Mouse (Mus musculus) CH12.LX (cell line): ENCODE measurements around the gene Nkiras1. TPM values are rescaled to one million over a fixed set of nuclear protein-coding genes. Genes with fewer than 3 reads are reported as not detected.
"Not testable (repeated sequence)": the region's sequence is repeated elsewhere in the genome, so short reads cannot be mapped to it uniquely, and the experiment has no call there.

Source experiments
- DNase-seq: peaks from one replicate; pipeline ENCODE4 v3.0.0-alpha.2; 2013; ENCODE audit errors: extremely low read depth
- H3K27ac ChIP-seq: 2 replicates; pipeline ENCODE4 v1.5.1; 2012; ENCODE audit warnings: low read depth, mild to moderate bottlenecking, control low read depth, moderate library complexity; ENCODE audit not compliant: insufficient read depth
- H3K27me3 ChIP-seq: replicated peaks from 2 replicates; pipeline ENCODE3; 2012; ENCODE audit warnings: inconsistent platforms
- H3K36me3 ChIP-seq, 2 experiments: replicated peaks in 1 of 2; 2 replicates each; pipeline versions ENCODE3 to v1.6.1; 2012; ENCODE audit warnings: inconsistent platforms in 1 of 2, low read length in 1 of 2, mild to moderate bottlenecking in 1 of 2, mixed read lengths in 1 of 2, moderate library complexity in 1 of 2; ENCODE audit not compliant: control insufficient read depth in 1 of 2, insufficient read depth in 1 of 2
- H3K4me1 ChIP-seq, 2 experiments: 2 replicates each; pipeline ENCODE4 v1.6.1; 2012; ENCODE audit warnings: inconsistent platforms in 1 of 2, moderate library complexity in 1 of 2; ENCODE audit not compliant: insufficient read depth in 2 of 2, control insufficient read depth in 1 of 2
- H3K4me2 ChIP-seq: 2 replicates; pipeline ENCODE4 v1.6.1; 2012; ENCODE audit warnings: low read depth, mild to moderate bottlenecking, control low read depth; ENCODE audit not compliant: poor library complexity, insufficient read depth, severe bottlenecking
- H3K4me3 ChIP-seq, 3 experiments: fragments of 150-350 bp in 1 of 3; sonication (generic) in 1 of 3; replicated peaks in 1 of 3; 2 replicates each; pipeline versions ENCODE3 to v1.5.1; 2011 to 2012; ENCODE audit warnings: low read depth in 2 of 3, low read length in 2 of 3, mild to moderate bottlenecking in 2 of 3, moderate library complexity in 2 of 3, control low read depth in 1 of 3, improper control_type of control experiment in 1 of 3, inconsistent platforms in 1 of 3, mixed read lengths in 1 of 3; ENCODE audit not compliant: poor library complexity in 1 of 3
- H3K79me2 ChIP-seq: replicated peaks from 2 replicates; pipeline ENCODE4 v1.6.1; 2012; ENCODE audit warnings: mild to moderate bottlenecking, moderate library complexity; ENCODE audit not compliant: control insufficient read depth, poor library complexity, insufficient read depth, severe bottlenecking; ENCODE audit errors: extremely low read depth
- H3K9ac ChIP-seq: 2 replicates; pipeline ENCODE4 v1.6.1; 2012; ENCODE audit warnings: low read depth, mild to moderate bottlenecking, control low read depth, moderate library complexity; ENCODE audit not compliant: insufficient read depth
- H3K9me3 ChIP-seq: replicated peaks from 2 replicates; pipeline ENCODE3; 2012; ENCODE audit warnings: low read length, inconsistent platforms, mixed read lengths
- CHD2 ChIP-seq: IDR thresholded peaks from 2 replicates; pipeline ENCODE4 v1.6.1; 2011; ENCODE audit warnings: low read length, improper control_type of control experiment
- CTCF ChIP-seq, 2 experiments: IDR thresholded peaks in 1 of 2; conservative IDR thresholded peaks in 1 of 2; 2 replicates each; pipeline ENCODE4 v1.5.1; 2011 to 2012; ENCODE audit warnings: low read depth in 2 of 2, low read length in 2 of 2, improper control_type of control experiment in 1 of 2, inconsistent platforms in 1 of 2, mild to moderate bottlenecking in 1 of 2, moderate library complexity in 1 of 2
- ELF1 ChIP-seq: IDR thresholded peaks from 2 replicates; pipeline ENCODE4 v1.6.1; 2014; ENCODE audit warnings: low read depth, mild to moderate bottlenecking, inconsistent platforms, low read length, improper control_type of control experiment
- GABPA ChIP-seq: IDR thresholded peaks from 2 replicates; pipeline ENCODE4 v1.6.1; 2012; ENCODE audit warnings: low read depth, low read length, improper control_type of control experiment, inconsistent platforms; ENCODE audit not compliant: insufficient replicate concordance
- IRF4 ChIP-seq: IDR thresholded peaks from 2 replicates; pipeline ENCODE4 v1.6.1; 2014; ENCODE audit warnings: low read depth, mild to moderate bottlenecking, inconsistent platforms, low read length, improper control_type of control experiment
- JUN ChIP-seq: IDR thresholded peaks from 2 replicates; pipeline ENCODE4 v1.6.1; 2011; ENCODE audit warnings: low read depth, mild to moderate bottlenecking, low read length, improper control_type of control experiment, moderate library complexity; ENCODE audit not compliant: insufficient read depth
- JUND ChIP-seq: conservative IDR thresholded peaks from 2 replicates; pipeline ENCODE4 v1.6.1; 2011; ENCODE audit warnings: low read depth, low read length, improper control_type of control experiment
- MEF2A ChIP-seq: IDR thresholded peaks from 2 replicates; pipeline ENCODE4 v1.6.1; 2014; ENCODE audit warnings: low read depth, mild to moderate bottlenecking, inconsistent platforms, low read length, improper control_type of control experiment, borderline replicate concordance
- NELFE ChIP-seq: IDR thresholded peaks from 2 replicates; pipeline ENCODE4 v1.6.1; 2011; ENCODE audit warnings: low read depth, low read length, improper control_type of control experiment
- PAX5 ChIP-seq: IDR thresholded peaks from 2 replicates; pipeline ENCODE4 v1.6.1; 2012; ENCODE audit warnings: low read length, inconsistent platforms, mixed read lengths
- POLR2AphosphoS2 ChIP-seq: IDR thresholded peaks from 2 replicates; pipeline ENCODE4 v1.6.1; 2011; ENCODE audit warnings: low read depth, low read length, improper control_type of control experiment
- SIN3A ChIP-seq: IDR thresholded peaks from 2 replicates; pipeline ENCODE4 v1.6.1; 2012; ENCODE audit warnings: low read length, improper control_type of control experiment, inconsistent platforms
- ZMIZ1 ChIP-seq: IDR thresholded peaks from 2 replicates; pipeline ENCODE4 v1.6.1; 2012; ENCODE audit warnings: low read depth, mild to moderate bottlenecking, inconsistent platforms, low read length, improper control_type of control experiment
- dilution Hi-C: fragments of 300-500 bp; cut with MboI; formaldehyde crosslinking; loops from 2 replicates; pipeline ENCODE4 v1.14.3; 2020; ENCODE audit warnings: low sequenced_read_pairs; ENCODE audit not compliant: extremely low pct_unique_long_range_greater_than_20kb, extremely low pct_ligation_motif_present
- in situ Hi-C: fragments of 300-500 bp; cut with MboI; formaldehyde crosslinking; loops from 3 replicates; pipeline ENCODE4 v1.14.3; 2019; ENCODE audit warnings: low sequenced_read_pairs, low pct_ligation_motif_present, low pct_unique_long_range_greater_than_20kb, mixed read lengths
- polyA plus RNA-seq: library from polyadenylated mRNA; unstranded; fragments of >175 nt; gene quantifications from 2 replicates; pipeline ENCODE4 v1.2.1, GENCODE M21; 2012; ENCODE audit warnings: low read depth; ENCODE audit not compliant: insufficient read length
- total RNA-seq, 2 experiments: library from RNA; depleted of rRNA; stranded (reverse); fragments of 300-350 nt in 1 of 2; fragments of >200 nt in 1 of 2; gene quantifications; 2 replicates each; pipeline ENCODE4 v1.2.3; 2012 to 2014

The Nkiras1 gene
- total and polyA plus RNA-seq, 3 experiments = 5.5 to 9.8 (median 9.2) TPM

DNA sequence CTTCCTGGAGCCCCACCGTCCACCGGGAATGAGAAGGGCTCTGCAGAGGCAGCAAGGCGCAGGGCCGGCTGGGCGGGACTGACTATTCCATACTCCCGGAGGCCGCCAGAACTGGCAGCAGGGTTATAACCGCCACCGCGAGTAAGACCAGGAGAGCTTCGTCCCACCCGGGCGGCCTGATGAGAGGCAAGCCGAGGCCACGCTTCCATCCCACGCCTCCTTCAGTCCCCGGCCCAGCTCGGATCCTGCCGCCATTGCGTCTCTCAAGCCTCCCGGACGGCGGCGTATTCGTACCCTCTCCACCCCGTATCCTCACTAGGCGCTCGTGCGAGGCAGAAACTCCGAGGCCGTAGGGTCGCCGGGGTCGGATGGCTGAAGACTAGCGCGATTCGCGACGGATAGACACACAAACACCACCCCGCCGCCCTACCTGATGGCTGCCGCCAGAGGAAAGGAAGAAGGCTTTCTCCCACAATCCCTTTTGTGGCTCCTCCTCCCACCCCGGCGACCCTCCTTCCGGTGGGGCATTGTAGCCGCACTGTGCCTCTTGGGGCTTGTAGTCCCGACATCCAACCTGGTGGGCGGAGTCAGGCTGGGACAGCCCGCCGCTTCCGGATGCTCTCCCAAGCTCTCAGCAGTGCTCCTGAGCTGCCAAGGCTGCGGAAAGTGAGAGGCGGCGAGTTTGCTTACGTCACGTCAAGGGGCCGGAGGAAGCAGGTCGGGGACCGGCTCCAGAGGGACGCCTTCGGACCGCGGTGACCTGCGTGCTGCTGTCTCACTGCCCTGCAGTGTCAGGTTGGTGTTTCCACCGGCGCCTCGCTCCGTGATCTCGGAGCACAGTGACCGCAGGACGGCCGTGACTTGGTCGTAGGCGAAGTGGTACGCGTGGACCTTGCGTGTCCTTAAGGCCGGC lies at the start of gene Nkiras1, which contains the start of gene Rpl15 (continued):
- peak; percentile 55 for TF ChIP-seq SIN3A
- TF ChIP-seq, all 38 proteins: peak for 18

DNA sequence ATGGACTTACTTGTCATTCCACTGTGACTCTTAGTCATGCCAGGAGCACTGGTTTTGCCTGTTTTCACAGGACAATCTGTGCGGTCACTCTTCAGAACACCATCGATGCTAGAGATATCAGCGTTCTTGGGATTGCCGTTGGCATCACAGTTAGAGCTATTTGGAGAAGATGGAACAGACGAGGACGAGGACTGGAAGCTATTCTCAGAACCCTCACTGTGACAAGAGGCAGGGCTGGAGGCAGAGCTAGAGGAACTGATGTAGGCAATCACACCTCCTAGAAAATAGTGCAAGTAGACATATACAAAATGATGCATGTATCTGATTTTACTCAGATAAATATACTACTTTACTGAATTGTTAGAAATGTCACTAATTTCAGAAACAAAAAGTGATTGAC lies 49.0 kb upstream of the Nkiras1 start:
- no peaks in the 10 kb centered on the region for H3K27me3 ChIP-seq
- dilution Hi-C loops (no loop called here), in situ Hi-C loops (no loop called here)
- no peak overlapping the region for H3K4me3 ChIP-seq
- H3K9me3 ChIP-seq = no peaks in the 10 kb centered on the region
- no peak overlapping the region for H3K4me2 ChIP-seq
- H3K9ac ChIP-seq = no peak overlapping the region
- no peak for TF ChIP-seq POLR2AphosphoS2
- no peak for TF ChIP-seq JUND
- no peak for TF ChIP-seq MEF2A
- no peak for TF ChIP-seq ELF1
- TF ChIP-seq JUN = no peak
- no peak for TF ChIP-seq CHD2
- TF ChIP-seq ZMIZ1 = no peak
- no peak for TF ChIP-seq CTCF (conservative IDR thresholded peaks at IDR 0.05 in 1 of 2, IDR thresholded peaks at IDR 0.05 in 1 of 2; ENCODE audit: low read depth in 2 of 2, low read length in 2 of 2)
- no peak for TF ChIP-seq PAX5
- no peak for TF ChIP-seq GABPA
- TF ChIP-seq IRF4 = no peak
- TF ChIP-seq NELFE = no peak
- no peak for DNase-seq
- H3K79me2 ChIP-seq = no peaks in the 10 kb centered on the region
- no peak overlapping the region for H3K27ac ChIP-seq
- H3K36me3 ChIP-seq = no peaks in the 10 kb centered on the region
- peaks cover 0 to 12% of the 10 kb centered on the region in 2 experiments; a peak in 2 of 4 replicates for H3K4me1 ChIP-seq

DNA sequence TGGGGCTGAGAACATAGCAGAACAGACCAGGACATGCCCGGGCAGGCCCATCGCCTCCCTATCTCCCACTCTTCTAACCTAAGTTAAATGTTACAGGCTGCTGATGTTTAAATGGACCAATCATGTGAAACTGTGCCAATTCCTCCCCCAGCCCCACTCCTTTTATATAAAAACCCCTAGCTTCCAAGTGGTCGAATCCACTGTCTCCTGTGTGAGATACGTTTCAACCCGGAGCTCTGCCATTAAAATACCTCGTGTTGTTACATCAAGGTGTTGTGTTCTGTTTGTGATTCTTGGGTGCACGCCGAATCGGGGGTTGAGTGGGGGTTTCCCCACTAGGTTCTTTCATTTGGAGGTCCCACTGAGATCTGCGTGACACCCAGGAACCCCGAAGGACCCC lies 45.5 kb upstream of the Nkiras1 start:
- H3K79me2 ChIP-seq, H3K9ac ChIP-seq, H3K4me1 ChIP-seq, DNase-seq, H3K27me3 ChIP-seq, H3K4me3 ChIP-seq, H3K4me2 ChIP-seq, H3K36me3 ChIP-seq, H3K27ac ChIP-seq, H3K9me3 ChIP-seq, in situ Hi-C loops, dilution Hi-C loops: not testable (repeated sequence)

DNA sequence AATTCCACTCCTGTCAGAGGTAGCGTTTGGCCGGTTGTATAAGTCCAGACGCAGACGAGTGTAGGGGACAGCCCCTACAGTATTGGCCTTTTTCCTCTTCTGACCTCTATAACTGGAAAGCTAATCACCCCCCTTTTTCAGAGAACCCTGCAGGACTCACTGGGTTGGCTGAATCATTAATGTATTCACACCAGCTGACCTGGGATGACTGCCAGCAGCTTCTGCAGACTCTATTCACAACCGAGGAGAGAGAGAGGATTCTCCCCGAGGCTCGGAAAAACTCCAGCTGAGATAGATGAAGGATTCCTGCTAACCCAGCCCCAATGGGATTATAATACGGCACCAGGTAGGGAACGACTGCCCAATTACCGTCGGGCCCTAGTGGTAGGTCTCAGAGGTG lies 44.8 kb upstream of the Nkiras1 start:
- H3K36me3 ChIP-seq, H3K9me3 ChIP-seq, H3K79me2 ChIP-seq, DNase-seq, H3K9ac ChIP-seq, H3K27ac ChIP-seq, H3K4me2 ChIP-seq, H3K27me3 ChIP-seq, in situ Hi-C loops, H3K4me1 ChIP-seq, H3K4me3 ChIP-seq, dilution Hi-C loops: not testable (repeated sequence)

DNA sequence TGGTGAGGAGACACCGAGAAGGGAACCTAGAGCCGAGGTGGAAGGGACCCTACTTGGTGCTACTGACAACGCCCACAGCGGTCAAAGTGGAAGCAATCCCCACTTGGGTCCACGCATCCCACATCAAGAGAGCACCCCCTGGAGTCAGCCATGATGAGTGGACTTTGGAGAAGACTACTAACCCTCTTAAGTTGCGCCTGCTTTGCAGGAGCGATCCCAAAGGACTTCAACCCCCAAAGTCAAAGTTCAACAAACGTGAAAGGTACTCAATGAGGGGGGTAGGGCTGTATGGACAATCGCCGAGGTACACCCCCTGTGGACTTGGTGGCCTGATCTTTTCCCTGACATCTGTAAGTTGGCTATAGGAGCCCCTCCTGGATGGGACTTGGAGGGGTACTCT lies 41.2 kb upstream of the Nkiras1 start:
- dilution Hi-C loops = not testable (repeated sequence)

More for the DNA sequence above, 41.2 kb upstream of the Nkiras1 start:
- H3K27me3 ChIP-seq, H3K9me3 ChIP-seq, H3K4me2 ChIP-seq, in situ Hi-C loops, H3K36me3 ChIP-seq, DNase-seq, H3K27ac ChIP-seq, H3K79me2 ChIP-seq, H3K4me3 ChIP-seq, H3K9ac ChIP-seq: not testable (repeated sequence)
- peaks cover 0 to 24% of the 10 kb centered on the region in 2 experiments; a peak in 2 of 4 replicates for H3K4me1 ChIP-seq
